ENCODE assay signal across 9 mouse cellular contexts in genomic region chr16:23897486-23897885, GRCm38 (mm10). TPM values are rescaled to one million over a fixed set of nuclear protein-coding genes. Genes with fewer than 3 reads are reported as not detected.
A peak's percentile ranks its signal among the peaks of the same experiment; 100 is the strongest.
DNase-seq lines count a peak whose midpoint lies in the region; ATAC-seq and TF ChIP-seq lines count a peak whose summit lies in the region.
"Had no signal": no experiment of that assay in that cellular context is flagged by ENCODE, and none has a peak within 500 bp of the region (broad histone marks: within the 10 kb centered on the region; RNA-seq: fewer than 3 reads in every experiment).

No protein-coding gene starts in this region.

- TF ChIP-seq CTCF in CH12.LX (conservative IDR thresholded peaks at IDR 0.05 in 1 of 2, IDR thresholded peaks at IDR 0.05 in 1 of 2; ENCODE audit: low read depth in 2 of 2, low read length in 2 of 2), result no peak
- no peak for TF ChIP-seq CTCF in intestine, postnatal 0 days (IDR thresholded peaks at IDR 0.05; ENCODE audit: low read depth)

- no peak for TF ChIP-seq EP300 in CH12.LX (IDR thresholded peaks at IDR 0.05; ENCODE audit: low read length)

- dilution Hi-C loops in CH12.LX (cut with MboI; ENCODE audit: extremely low pct_ligation_motif_present, extremely low pct_unique_long_range_greater_than_20kb, low sequenced_read_pairs), result no loop called here

- no peak for ATAC-seq in intestine, embryonic 14.5 days (replicated peaks; ENCODE audit: low FRiP score, low TSS enrichment, low read depth)
- no peak for ATAC-seq in intestine, embryonic 16.5 days
- ATAC-seq in intestine, postnatal 0 days, result no peak

- no peak overlapping the region; the same call in 1 of the 2 replicates for H3K4me3 ChIP-seq in intestine, embryonic 14.5 days (ENCODE audit: low read depth, low read length)
- no peak overlapping the region for H3K4me3 ChIP-seq in intestine, embryonic 16.5 days (ENCODE audit: low read length)
- no peak overlapping the region for H3K4me3 ChIP-seq in CH12.LX (replicated peaks in 1 of 3; ENCODE audit: low read depth in 2 of 3, low read length in 2 of 3, poor library complexity in 1 of 3)
- no peak overlapping the region for H3K4me3 ChIP-seq in intestine, postnatal 0 days (ENCODE audit: low read depth, low read length)

- H3K27me3 ChIP-seq in intestine, embryonic 14.5 days (replicated peaks; ENCODE audit: control insufficient read depth, insufficient read depth, low read length), result no peaks in the 10 kb centered on the region
- no peaks in the 10 kb centered on the region; the same call in 1 of the 2 replicates for H3K27me3 ChIP-seq in intestine, embryonic 16.5 days (replicated peaks; ENCODE audit: control insufficient read depth, insufficient read depth, low read length)
- H3K27me3 ChIP-seq in CH12.LX (replicated peaks), result peaks cover 19% of the 10 kb centered on the region
- no peaks in the 10 kb centered on the region; the same call in none of the 2 replicates for H3K27me3 ChIP-seq in intestine, postnatal 0 days (replicated peaks; ENCODE audit: control insufficient read depth, insufficient read depth, low read length)

- no peaks in the 10 kb centered on the region for H3K9me3 ChIP-seq in intestine, embryonic 14.5 days (ENCODE audit: control insufficient read depth, low read length)
- H3K9me3 ChIP-seq in intestine, embryonic 16.5 days (ENCODE audit: control insufficient read depth, low read length), result no peaks in the 10 kb centered on the region
- no peaks in the 10 kb centered on the region for H3K9me3 ChIP-seq in CH12.LX (replicated peaks; ENCODE audit: low read length)
- no peaks in the 10 kb centered on the region for H3K9me3 ChIP-seq in intestine, postnatal 0 days (ENCODE audit: control insufficient read depth)

- no peak for TF ChIP-seq POLR2A in CH12.LX (IDR thresholded peaks at IDR 0.05; ENCODE audit: low read depth, low read length)

- H3K36me3 ChIP-seq in intestine, embryonic 14.5 days (ENCODE audit: control insufficient read depth, insufficient read depth, low read length), result no peaks in the 10 kb centered on the region
- no peaks in the 10 kb centered on the region for H3K36me3 ChIP-seq in intestine, embryonic 16.5 days (ENCODE audit: control insufficient read depth, insufficient read depth, low read length)
- no peaks in the 10 kb centered on the region for H3K36me3 ChIP-seq in CH12.LX (replicated peaks in 1 of 2; ENCODE audit: control insufficient read depth in 1 of 2, insufficient read depth in 1 of 2, low read length in 1 of 2)
- H3K36me3 ChIP-seq in intestine, postnatal 0 days (ENCODE audit: control insufficient read depth, insufficient read depth), result no peaks in the 10 kb centered on the region

- WGBS in intestine, embryonic 14.5 days, result 79% methylated on average over 5 of the region's 5 CpGs
- 75% methylated on average over 5 of the region's 5 CpGs for WGBS in intestine, embryonic 16.5 days
- 63% methylated on average over 5 of the region's 5 CpGs for WGBS in intestine, postnatal 0 days

- no peaks in the 10 kb centered on the region for H3K79me2 ChIP-seq in CH12.LX (replicated peaks; ENCODE audit: control insufficient read depth, extremely low read depth, insufficient read depth, poor library complexity, severe bottlenecking)

- no peak for DNase-seq in intestine, embryonic 14.5 days (ENCODE audit: low spot score)
- DNase-seq in CH12.LX (ENCODE audit: extremely low read depth), result no peak
- peak; percentile 32 to 50 for DNase-seq in adrenal gland, postnatal 36 days
- no peak for DNase-seq in right cerebral cortex, adult 18-20 months
- no peak for DNase-seq in urinary bladder, adult 18-20 months (ENCODE audit: low spot score in 2 of 2)
- no peak for DNase-seq in layer of hippocampus, adult 18-20 months (ENCODE audit: low spot score in 2 of 2)

- no peak for TF ChIP-seq RAD21 in CH12.LX (IDR thresholded peaks at IDR 0.05; ENCODE audit: low read depth, low read length)

- H3K27ac ChIP-seq in intestine, embryonic 14.5 days (ENCODE audit: low read depth), result 0 out of 2 replicates have a peak overlapping the region, but pooled peaks have one; percentile 7
- H3K27ac ChIP-seq in intestine, embryonic 16.5 days (ENCODE audit: low read length), result no peak overlapping the region
- H3K27ac ChIP-seq in CH12.LX (ENCODE audit: insufficient read depth, low read depth), result no peak overlapping the region
- H3K27ac ChIP-seq in intestine, postnatal 0 days (ENCODE audit: low read depth, low read length), result no peak overlapping the region

- in situ Hi-C loops in CH12.LX (cut with MboI; ENCODE audit: low pct_ligation_motif_present, low pct_unique_long_range_greater_than_20kb, low sequenced_read_pairs), result loop anchor here (5.0 kb wide), 2 partner anchors 350 to 445 kb away; no protein-coding TSS in a partner anchor

- H3K4me1 ChIP-seq in intestine, embryonic 14.5 days (replicated peaks; ENCODE audit: control insufficient read depth, insufficient read depth, low read length), result peaks cover 5% of the 10 kb centered on the region; the same call in 1 of the 2 replicates
- H3K4me1 ChIP-seq in intestine, embryonic 16.5 days (ENCODE audit: control insufficient read depth, insufficient read depth, low read length), result peaks cover 4% of the 10 kb centered on the region; the same call in 1 of the 2 replicates
- peaks cover 7 to 20% of the 10 kb centered on the region in 2 experiments; a peak in 3 of 4 replicates for H3K4me1 ChIP-seq in CH12.LX (ENCODE audit: control insufficient read depth in 1 of 2, insufficient read depth in 2 of 2)
- H3K4me1 ChIP-seq in intestine, postnatal 0 days (replicated peaks; ENCODE audit: control insufficient read depth, insufficient read depth, low read length), result no peaks in the 10 kb centered on the region

- H3K9ac ChIP-seq in intestine, embryonic 14.5 days (ENCODE audit: low read length), result no peak overlapping the region
- no peak overlapping the region for H3K9ac ChIP-seq in intestine, embryonic 16.5 days (ENCODE audit: low read depth, low read length)
- no peak overlapping the region for H3K9ac ChIP-seq in CH12.LX (ENCODE audit: insufficient read depth, low read depth)
- H3K9ac ChIP-seq in intestine, postnatal 0 days (ENCODE audit: low read depth, low read length), result no peak overlapping the region

- peak overlapping the region; percentile 49; the same call in 1 of the 2 replicates for H3K4me2 ChIP-seq in intestine, embryonic 14.5 days (ENCODE audit: low read length)
- no peak overlapping the region for H3K4me2 ChIP-seq in intestine, embryonic 16.5 days (ENCODE audit: low read depth, low read length)
- peak overlapping the region; percentile 98 for H3K4me2 ChIP-seq in CH12.LX (ENCODE audit: insufficient read depth, low read depth, poor library complexity, severe bottlenecking)
- peak overlapping the region; percentile 53; the same call in 1 of the 2 replicates for H3K4me2 ChIP-seq in intestine, postnatal 0 days (replicated peaks; ENCODE audit: low read depth)

TF ChIP-seq in CH12.LX, 34 proteins besides CTCF, POLR2A, EP300 and RAD21:
- TF ChIP-seq MAX (IDR thresholded peaks at IDR 0.05; ENCODE audit: low read length) (no peak), MXI1 (IDR thresholded peaks at IDR 0.05; ENCODE audit: low read depth, low read length) (no peak), CHD2 (IDR thresholded peaks at IDR 0.05; ENCODE audit: low read length) (no peak), USF2 (conservative IDR thresholded peaks at IDR 0.05; ENCODE audit: low read depth, low read length) (no peak), MEF2A (IDR thresholded peaks at IDR 0.05; ENCODE audit: borderline replicate concordance, low read depth, low read length) (no peak), JUND (conservative IDR thresholded peaks at IDR 0.05; ENCODE audit: low read depth, low read length) (no peak), ELF1 (IDR thresholded peaks at IDR 0.05; ENCODE audit: low read depth, low read length) (no peak), MYC (IDR thresholded peaks at IDR 0.05; ENCODE audit: low read depth, low read length) (no peak), PAX5 (IDR thresholded peaks at IDR 0.05; ENCODE audit: low read length) (no peak), UBTF (IDR thresholded peaks at IDR 0.05; ENCODE audit: low read depth, low read length) (no peak), IRF4 (IDR thresholded peaks at IDR 0.05; ENCODE audit: low read depth, low read length) (no peak), USF1 (IDR thresholded peaks at IDR 0.05; ENCODE audit: low read depth, low read length) (no peak), E2F4 (IDR thresholded peaks at IDR 0.05; ENCODE audit: insufficient replicate concordance, low read depth, low read length) (no peak), GABPA (IDR thresholded peaks at IDR 0.05; ENCODE audit: insufficient replicate concordance, low read depth, low read length) (no peak), ZMIZ1 (IDR thresholded peaks at IDR 0.05; ENCODE audit: low read depth, low read length) (no peak), CHD1 (IDR thresholded peaks at IDR 0.05; ENCODE audit: low read depth, low read length) (no peak), TCF12 (IDR thresholded peaks at IDR 0.05; ENCODE audit: low read depth, low read length) (no peak), JUN (IDR thresholded peaks at IDR 0.05; ENCODE audit: insufficient read depth, low read depth, low read length) (no peak), TBP (conservative IDR thresholded peaks at IDR 0.05; ENCODE audit: low read depth, low read length) (no peak), RCOR1 (conservative IDR thresholded peaks at IDR 0.05; ENCODE audit: low read depth, low read length) (no peak)

RNA-seq across cellular contexts. Expression of gene Sst, which starts 6.7 kb away (rescaled TPM):
- polyA plus RNA-seq in intestine, embryonic 14.5 days (2014; fragmentation: Nextera tagmentation; extraction: Ambion mirVana), result 6.4 TPM in 1 of 2 replicates, not detected in the other
- polyA plus RNA-seq in intestine, embryonic 16.5 days (2015; fragmentation: Nextera tagmentation; extraction: Ambion mirVana), result 20.7 and 25.9 TPM in 2 replicates
- not detected in 2 replicates for total RNA-seq in CH12.LX (2012; rRNA removed)
- not detected in 2 replicates for total RNA-seq in CH12.LX (2014; rRNA removed)
- polyA plus RNA-seq in CH12.LX (2012; ENCODE audit: insufficient read length, low read depth), result not detected in 2 replicates
- not detected for total RNA-seq in adrenal gland, postnatal 36 days (2021)
- 71.7 and 74.5 TPM in 2 replicates for polyA plus RNA-seq in intestine, postnatal 0 days (2015; fragmentation: Nextera tagmentation; extraction: Ambion mirVana)
- 100 to 1,000 TPM; 424 to 470 TPM for total RNA-seq in layer of hippocampus, adult 18-20 months (2021)

RNA-seq across cellular contexts. Expression of gene Rtp2, which starts 34.7 kb away (rescaled TPM):
- not detected in 2 replicates for polyA plus RNA-seq in intestine, embryonic 14.5 days (2014; fragmentation: Nextera tagmentation; extraction: Ambion mirVana)
- polyA plus RNA-seq in intestine, embryonic 16.5 days (2015; fragmentation: Nextera tagmentation; extraction: Ambion mirVana), result not detected in 2 replicates
- total RNA-seq in CH12.LX (2012; rRNA removed) (not detected in 2 replicates), CH12.LX (2014; rRNA removed) (not detected in 2 replicates)
- polyA plus RNA-seq in CH12.LX (2012; ENCODE audit: insufficient read length, low read depth), result not detected in 2 replicates
- total RNA-seq in adrenal gland, postnatal 36 days (2021), result not detected
- not detected in 2 replicates for polyA plus RNA-seq in intestine, postnatal 0 days (2015; fragmentation: Nextera tagmentation; extraction: Ambion mirVana)
- under 1 TPM in 1 of 2 experiments, not detected in 1; 0.35 TPM for total RNA-seq in layer of hippocampus, adult 18-20 months (2021)
- total RNA-seq: gastrocnemius, postnatal 10 days had no signal

Comparison
In these comparisons a context has a peak if more than half of its experiments do, and no peak if none do; other contexts are left out.
1. DNase-seq: peak in adrenal gland, postnatal 36 days (2 of 2); none in intestine, embryonic 14.5 days (single experiment), CH12.LX (single experiment), right cerebral cortex, adult 18-20 months (single experiment), urinary bladder, adult 18-20 months (0 of 2) and layer of hippocampus, adult 18-20 months (0 of 2).